In genomic region chr3:52579096-52579495, GRCm38 (mm10) we compare ENCODE assay signal across 15 mouse cellular contexts.
DNase-seq lines count a peak whose midpoint lies in the region; TF ChIP-seq lines count a peak whose summit lies in the region.
"Had no signal": no experiment of that assay in that cellular context is flagged by ENCODE, and none has a peak within 500 bp of the region (broad histone marks: within the 10 kb centered on the region; RNA-seq: fewer than 3 reads in every experiment).

No protein-coding gene starts in this region.

- H3K4me3 ChIP-seq in gastrocnemius, adult 2 months: no peak overlapping the region
- H3K4me3 ChIP-seq: embryonic facial prominence, embryonic 12.5 days; heart, embryonic 13.5 days; hindbrain, embryonic 15.5 days had no signal

- DNase-seq in cerebellum, adult 9-10 months: peak; percentile 65
- DNase-seq in cerebellum, postnatal 4 days (ENCODE audit: low spot score in 2 of 2): no peak
- no peak for DNase-seq in gastrocnemius, adult 2 months
- no peak for DNase-seq in gastrocnemius, postnatal 14 days
- DNase-seq in layer of hippocampus, adult 9-11 months: peak; percentile 32
- no peak for DNase-seq in layer of hippocampus, adult 9-10 months (ENCODE audit: low spot score)
- DNase-seq in kidney, postnatal 25 days: no peak
- DNase-seq: adrenal gland, adult 2 months; adrenal gland, postnatal 25 days; cerebellum, adult 8-10 months; gastrocnemius, postnatal 10 days; heart, postnatal 36 days had no signal

- TF ChIP-seq CTCF in gastrocnemius, adult 2 months (IDR thresholded peaks at IDR 0.05): no peak

- H3K27ac ChIP-seq in gastrocnemius, adult 2 months: 0 out of 2 replicates have a peak overlapping the region, but pooled peaks have one; percentile 20
- H3K27ac ChIP-seq: embryonic facial prominence, embryonic 12.5 days; heart, embryonic 13.5 days; hindbrain, embryonic 15.5 days had no signal

- intact Hi-C loops in gastrocnemius, adult 2 months (cut with DNase I): no loop called here
- intact Hi-C loops in gastrocnemius, postnatal 14 days (cut with DNase I; ENCODE audit: low total_unique reads): no loop called here

Comparison
In these comparisons a context has a peak if more than half of its experiments do, and no peak if none do; other contexts are left out.
1. DNase-seq: peak in cerebellum, adult 9-10 months (single experiment) and layer of hippocampus, adult 9-11 months (single experiment); none in cerebellum, postnatal 4 days (0 of 2), gastrocnemius, adult 2 months (single experiment), gastrocnemius, postnatal 14 days (single experiment), layer of hippocampus, adult 9-10 months (single experiment) and kidney, postnatal 25 days (0 of 2).